Mouse (Mus musculus): Measurements from ENCODE around the gene Fggy.

DNA sequence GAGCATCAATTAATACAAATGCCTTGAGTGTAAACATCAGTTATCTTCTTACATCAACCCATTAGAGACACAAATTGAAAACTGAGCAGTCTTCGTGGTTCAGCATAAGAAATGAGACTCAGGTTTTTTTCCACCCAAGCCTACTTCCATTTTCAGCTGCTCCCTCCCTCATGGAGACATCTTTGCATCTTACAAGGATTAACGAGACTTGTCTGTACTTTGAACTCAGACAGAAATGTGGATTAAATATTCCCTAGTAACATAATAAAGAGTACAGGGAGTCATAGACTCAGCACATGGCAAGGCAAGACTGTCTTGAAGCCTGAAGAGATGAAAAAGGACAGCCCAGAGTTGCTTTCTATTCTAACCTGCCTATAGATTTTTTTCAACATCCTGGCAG lies 230.3 kb downstream of the Fggy start:
- TF ChIP-seq POLR2A (IDR thresholded peaks at IDR 0.05; ENCODE audit: borderline replicate concordance, insufficient read depth, low read length), result no peak
- no peak for TF ChIP-seq CTCF (IDR thresholded peaks at IDR 0.05; ENCODE audit: borderline replicate concordance, insufficient read depth, low read depth, low read length)
